Mouse (Mus musculus) 3134 (cell line): ENCODE measurements around the gene Eva1c.

Source experiments
- DNase-seq: peaks from one replicate; pipeline ENCODE4 v3.0.0-alpha.2; 2011; ENCODE audit warnings: low spot score; ENCODE audit not compliant: insufficient read length; ENCODE audit errors: extremely low read depth

The Eva1c gene

GRCm38 (mm10) chr16:90910855-90911533 is 84.5 kb downstream of the Eva1c start:
- DNase-seq = no peak

- no peak for DNase-seq
Observed at GRCm38 (mm10) chr16:90911766-90912165, 85.2 kb downstream of the Eva1c start.

DNA sequence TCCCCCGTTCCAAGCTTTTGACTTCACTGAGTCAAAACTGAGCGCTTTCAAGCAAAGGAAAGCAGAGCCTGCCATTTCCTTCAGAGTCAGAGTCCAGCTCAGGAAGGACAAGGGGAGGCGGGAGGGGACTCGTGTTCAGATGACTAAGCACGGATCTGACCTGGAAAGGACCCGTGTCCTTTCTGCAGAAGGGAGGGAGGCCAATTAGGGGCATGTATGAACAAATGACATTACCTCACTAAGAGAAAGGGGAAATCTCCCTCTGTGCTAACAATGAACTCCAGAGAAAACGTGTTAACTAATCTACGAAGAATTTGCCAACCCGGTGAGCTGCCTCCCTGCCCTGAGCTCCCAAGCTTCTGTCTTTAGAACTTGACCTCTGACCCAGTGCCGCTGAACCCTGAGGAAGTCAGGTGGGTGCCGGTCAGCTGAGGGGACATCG is 89.5 kb downstream of the Eva1c start:
- DNase-seq = no peak

DNA sequence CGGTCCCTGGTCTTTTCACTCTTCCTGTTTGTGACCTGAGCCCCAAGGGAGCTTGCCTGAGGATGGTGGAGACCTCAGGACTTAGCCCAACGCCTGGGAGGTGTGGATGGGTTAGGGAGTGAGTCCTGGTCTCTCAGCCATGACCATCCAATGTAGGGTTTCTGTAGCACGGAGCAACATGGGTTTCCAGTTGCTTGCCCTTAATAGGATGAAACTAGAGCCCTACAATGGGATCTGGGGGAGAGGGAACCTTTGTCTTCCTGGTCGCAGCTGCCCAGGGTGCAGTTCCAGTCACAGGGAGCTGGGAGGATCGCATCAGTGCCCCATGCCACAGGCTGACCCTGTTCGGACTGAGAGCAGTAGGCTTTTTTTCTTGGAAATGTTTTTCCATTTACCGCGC is 90.6 kb downstream of the Eva1c start:
- DNase-seq = no peak

GRCm38 (mm10) chr16:90921471-90922159 is 95.1 kb downstream of the Eva1c start:
- DNase-seq = no peak

- no peak for DNase-seq
Observed at GRCm38 (mm10) chr16:90924606-90925370, 98.3 kb downstream of the Eva1c start.

GRCm38 (mm10) chr16:90925461-90925860 is 98.9 kb downstream of the Eva1c start:
- peak; percentile 36 for DNase-seq

- no peak for DNase-seq
Observed at GRCm38 (mm10) chr16:90927446-90927845, 100.9 kb downstream of the Eva1c start.

- no peak for DNase-seq
Observed at GRCm38 (mm10) chr16:90933534-90934176, 107.1 kb downstream of the Eva1c start.

GRCm38 (mm10) chr16:90934193-90934686 is 107.7 kb downstream of the Eva1c start:
- DNase-seq = no peak

DNA sequence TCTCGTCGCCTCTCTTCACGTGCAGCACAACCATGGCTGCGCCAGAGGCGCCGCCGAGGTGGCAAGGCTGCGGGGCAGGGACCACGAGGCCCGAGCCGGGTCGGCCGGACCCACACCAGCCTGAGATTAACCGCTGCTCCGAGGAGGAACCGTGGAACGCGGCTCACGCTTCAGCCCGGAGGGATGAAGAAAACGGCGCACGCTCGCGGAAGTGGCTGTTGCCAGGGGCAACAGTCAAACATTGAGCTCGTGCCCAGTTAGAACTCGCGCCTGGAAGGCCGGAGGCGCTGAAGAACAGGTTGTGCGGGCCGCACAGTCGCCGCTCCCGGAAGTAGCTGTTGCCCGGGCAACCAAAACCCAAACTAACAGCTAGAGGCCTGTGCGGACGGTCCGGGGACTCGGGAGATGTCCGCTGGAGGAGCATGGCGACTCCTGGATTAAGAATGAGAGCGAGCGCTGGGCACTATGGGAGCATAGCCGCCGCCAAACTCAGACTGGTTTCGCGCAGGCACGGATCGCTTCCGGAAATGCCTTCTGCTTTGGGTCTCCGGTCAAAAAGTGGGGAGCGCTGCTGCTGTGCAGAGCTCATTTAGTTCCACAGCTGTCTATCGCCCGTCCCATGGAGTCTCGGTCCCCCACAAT is 108.3 kb downstream of the Eva1c start, which contains the start of gene Cfap298:
Cfap298 (minus strand) TSS at position 428 of the 642 bp plus-strand sequence.
- DNase-seq = peak; percentile 88

GRCm38 (mm10) chr16:90941246-90941645 is 114.7 kb downstream of the Eva1c start:
- DNase-seq = no peak

DNA sequence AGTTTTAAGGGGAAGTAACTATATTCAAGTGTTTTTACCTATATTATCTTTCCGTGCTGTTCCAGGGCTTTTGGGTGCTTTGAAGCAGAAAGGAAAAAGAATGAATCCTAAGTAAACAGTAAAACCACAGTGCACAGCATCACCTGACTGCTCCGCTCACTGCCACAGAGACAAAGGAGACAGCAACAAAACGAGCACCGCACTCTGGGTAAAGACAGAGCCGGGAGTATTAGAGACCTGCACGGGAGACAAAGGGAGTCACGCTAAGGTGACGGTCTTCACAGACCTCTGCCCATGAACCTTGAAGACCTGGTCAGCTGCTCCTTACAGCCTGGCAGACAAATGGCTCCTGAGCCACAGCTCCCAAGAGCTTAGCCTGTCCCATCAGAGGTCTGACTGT is 120.5 kb downstream of the Eva1c start:
- no peak for DNase-seq

GRCm38 (mm10) chr16:90950354-90950963 is 123.9 kb downstream of the Eva1c start:
- DNase-seq = no peak

DNA sequence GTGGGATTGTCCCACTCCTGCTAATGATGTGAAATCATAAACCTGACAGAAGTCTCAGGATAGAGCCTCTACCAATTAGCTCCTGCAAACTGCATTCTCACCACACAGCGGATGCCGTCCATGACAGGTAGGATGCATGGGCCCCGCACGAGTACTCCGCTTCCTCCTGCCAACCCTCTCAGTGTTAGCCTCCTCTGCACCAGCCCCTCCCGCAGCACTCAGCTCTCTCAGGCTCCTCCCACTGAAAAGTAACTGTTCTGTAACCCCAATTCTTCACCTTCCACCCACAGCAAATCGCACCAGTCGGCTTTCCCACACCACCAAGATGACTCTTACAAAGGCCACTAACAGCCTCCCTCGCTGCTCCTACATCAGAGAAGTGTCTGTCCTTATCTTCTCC is 126.6 kb downstream of the Eva1c start:
- no peak for DNase-seq

DNA sequence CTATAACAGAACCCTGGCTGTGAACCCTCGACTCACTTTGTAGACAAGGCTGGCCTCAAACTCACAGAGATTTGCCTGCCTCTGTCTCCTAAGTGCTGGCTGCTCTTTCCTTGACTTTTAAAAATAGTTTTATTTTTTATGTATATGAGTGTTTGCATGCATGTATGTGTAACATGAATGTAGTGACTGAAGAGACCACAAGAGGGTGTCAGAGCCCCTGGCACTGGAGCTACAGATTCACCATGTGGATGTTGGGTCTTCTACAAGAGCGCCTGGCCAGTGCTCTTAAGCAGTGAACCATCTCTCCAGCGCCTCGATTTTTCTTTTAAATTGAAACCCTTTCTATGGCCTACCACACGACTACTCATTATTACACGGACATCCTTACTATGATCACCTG is 127.3 kb downstream of the Eva1c start:
- DNase-seq = no peak
